Mouse (Mus musculus) yolk sac, embryonic 10.5 days (tissue): ENCODE measurements around the gene Tubgcp5.

ENCODE experiments used
- DNase-seq: peaks from one replicate; pipeline ENCODE4 v3.0.0-alpha.2; 2017; ENCODE audit warnings: low spot score

Tubgcp5 gene

GRCm38 (mm10) chr7:55852787-55853186 lies 58.8 kb downstream of the Tubgcp5 start:
- DNase-seq = no peak

- DNase-seq = no peak
Measured at GRCm38 (mm10) chr7:55855597-55855996, 61.6 kb downstream of the Tubgcp5 start.

GRCm38 (mm10) chr7:55856741-55857140 lies 62.8 kb downstream of the Tubgcp5 start:
- DNase-seq = no peak

GRCm38 (mm10) chr7:55857729-55858128 lies 63.8 kb downstream of the Tubgcp5 start:
- DNase-seq = no peak

- no peak for DNase-seq
Measured at GRCm38 (mm10) chr7:55858836-55859517, 65.0 kb downstream of the Tubgcp5 start.

- no peak for DNase-seq
Measured at GRCm38 (mm10) chr7:55859518-55859872, 65.5 kb downstream of the Tubgcp5 start.

GRCm38 (mm10) chr7:55859956-55860355 lies 66.0 kb downstream of the Tubgcp5 start:
- no peak for DNase-seq

- no peak for DNase-seq
Measured at GRCm38 (mm10) chr7:55861175-55861574, 67.2 kb downstream of the Tubgcp5 start.

- no peak for DNase-seq
Measured at GRCm38 (mm10) chr7:55865044-55865443, 71.1 kb downstream of the Tubgcp5 start.

GRCm38 (mm10) chr7:55865750-55866416 lies 71.9 kb downstream of the Tubgcp5 start:
- no peak for DNase-seq

- no peak for DNase-seq
Measured at GRCm38 (mm10) chr7:55868247-55868646, 74.3 kb downstream of the Tubgcp5 start.

- DNase-seq = no peak
Measured at GRCm38 (mm10) chr7:55869220-55869619, 75.3 kb downstream of the Tubgcp5 start.

- DNase-seq = no peak
Measured at GRCm38 (mm10) chr7:55870340-55871020, 76.5 kb downstream of the Tubgcp5 start.

- no peak for DNase-seq
Measured at GRCm38 (mm10) chr7:55871476-55871875, 77.5 kb downstream of the Tubgcp5 start.

GRCm38 (mm10) chr7:55874703-55875102 lies 80.7 kb downstream of the Tubgcp5 start:
- no peak for DNase-seq

- no peak for DNase-seq
Measured at GRCm38 (mm10) chr7:55877721-55878120, 83.8 kb downstream of the Tubgcp5 start.

- no peak for DNase-seq
Measured at GRCm38 (mm10) chr7:55880882-55881281, 86.9 kb downstream of the Tubgcp5 start.
